Mouse (Mus musculus) heart, postnatal 25 days (tissue): ENCODE results near the gene Med24. TPM values are rescaled to one million over a fixed set of nuclear protein-coding genes. Genes with fewer than 3 reads are reported as not detected.
"Not testable (repeated sequence)": the region's sequence is repeated elsewhere in the genome, so short reads cannot be mapped to it uniquely, and the experiment has no call there.

Source experiments
- DNase-seq: peaks from one replicate; pipeline ENCODE4 v3.0.0; 2022; ENCODE audit warnings: low spot score
- intact Hi-C: fragments of 180-260 bp; cut with DNase I; formaldehyde crosslinking; loops from one replicate; pipeline ENCODE4 v1.15.1; 2025
- total RNA-seq, 2 experiments: library from RNA; stranded (reverse); gene quantifications; 2 replicates each; pipeline ENCODE4 v1.2.3; 2021

Gene Med24
- total RNA-seq, 2 experiments from 2014 or later, result 45.2 to 48.8 TPM

GRCm38 (mm10) chr11:98673136-98673535 is 56.1 kb downstream of the Med24 start:
- intact Hi-C loops, DNase-seq: not testable (repeated sequence)

GRCm38 (mm10) chr11:98672482-98672881 is 56.8 kb downstream of the Med24 start:
- DNase-seq, result no peak
- intact Hi-C loops, result no loop called here

GRCm38 (mm10) chr11:98671857-98672256 is 57.4 kb downstream of the Med24 start:
- intact Hi-C loops, result no loop called here

GRCm38 (mm10) chr11:98671284-98671815 is 57.9 kb downstream of the Med24 start:
- no peak for DNase-seq
- intact Hi-C loops, result no loop called here

More at GRCm38 (mm10) chr11:98671857-98672256, 57.4 kb downstream of the Med24 start:
- DNase-seq, result no peak

- intact Hi-C loops, result no loop called here
- no peak for DNase-seq
These were observed 60.3 kb downstream of the Med24 start for GRCm38 (mm10) chr11:98668984-98669383.

- intact Hi-C loops, result no loop called here
These were observed 65.1 kb downstream of the Med24 start, which contains the start of gene Gsdma for GRCm38 (mm10) chr11:98664091-98664490. Gsdma (plus strand) TSS chr11:98664351.

GRCm38 (mm10) chr11:98660517-98660916 is 68.7 kb downstream of the Med24 start:
- intact Hi-C loops, result no loop called here
- no peak for DNase-seq

More at GRCm38 (mm10) chr11:98664091-98664490, 65.1 kb downstream of the Med24 start, which contains the start of gene Gsdma:
- no peak for DNase-seq

GRCm38 (mm10) chr11:98655076-98655475 is 74.2 kb downstream of the Med24 start:
- not testable (repeated sequence) for DNase-seq
- intact Hi-C loops, result loop anchor here (1.0 to 5.0 kb wide), 2 partner anchors 22 to 48 kb away; no protein-coding TSS in a partner anchor

Other genes with a start within 250 kb of the Med24 start
- gene Ikzf3, start 183.4 kb downstream of the Med24 start, total RNA-seq, result under 1 TPM; 0.44 to 0.61 TPM
- not detected for gene Zpbp2, start 178.3 kb downstream of the Med24 start, total RNA-seq
- 10 to 100 TPM; 35.6 to 37.8 TPM for gene Ormdl3, start 142.1 kb downstream of the Med24 start, total RNA-seq
- not detected for gene Lrrc3c, start 131.1 kb downstream of the Med24 start, total RNA-seq
- gene Gm12355, start 103.8 kb downstream of the Med24 start, total RNA-seq, result 1 to 10 TPM; 7.2 to 7.7 TPM
- 1 to 10 TPM; 2.7 to 3.3 TPM for gene Gsdma3, start 103.1 kb downstream of the Med24 start, total RNA-seq
- gene Gsdma2, start 82.7 kb downstream of the Med24 start, total RNA-seq, result under 1 TPM in 1 of 2 experiments, not detected in 1; 0.31 TPM
- gene Gsdma, start 65.1 kb downstream of the Med24 start, total RNA-seq, result not detected
- gene Psmd3, start 46.9 kb downstream of the Med24 start, total RNA-seq, result 100 to 1,000 TPM in 1 of 2 experiments, 10 to 100 TPM in 1; 98.7 to 104 TPM
- not detected for gene Csf3, start 28.2 kb downstream of the Med24 start, total RNA-seq
- 100 to 1,000 TPM; 102 to 117 TPM for gene Thra, start 11.2 kb upstream of the Med24 start, total RNA-seq
- 100 to 1,000 TPM in 1 of 2 experiments, 10 to 100 TPM in 1; 61.2 to 129 TPM for gene Nr1d1, start 45.9 kb upstream of the Med24 start, total RNA-seq
- 10 to 100 TPM; 73.0 to 78.1 TPM for gene Msl1, start 66.1 kb upstream of the Med24 start, total RNA-seq
- gene Casc3, start 75.5 kb upstream of the Med24 start, total RNA-seq, result 10 to 100 TPM; 22.4 to 25.5 TPM
- under 1 TPM; 0.60 to 0.78 TPM for gene Rapgefl1, start 107.3 kb upstream of the Med24 start, total RNA-seq
- gene Wipf2, start 134.2 kb upstream of the Med24 start, total RNA-seq, result 10 to 100 TPM in 1 of 2 experiments, 1 to 10 TPM in 1; 7.8 to 11.2 TPM
- gene Cdc6, start 178.4 kb upstream of the Med24 start, total RNA-seq, result under 1 TPM; 0.28 to 0.52 TPM
- 10 to 100 TPM; 11.8 TPM for gene Rara, start 198.4 kb upstream of the Med24 start, total RNA-seq